Mouse (Mus musculus) embryo, embryonic 11.5 days (tissue): ENCODE measurements around the gene Wnt3a.
"Not testable (repeated sequence)": the region's sequence is repeated elsewhere in the genome, so short reads cannot be mapped to it uniquely, and the experiment has no call there.

Experiments used
- DNase-seq: peaks from one replicate; pipeline ENCODE4 v3.0.0-alpha.2; 2012; ENCODE audit warnings: low read depth, low spot score

Gene Wnt3a

GRCm38 (mm10) chr11:59308164-59308542, 17.6 kb upstream of the Wnt3a start:
- DNase-seq: no peak

- DNase-seq: peak; percentile 61
These were observed 17.0 kb upstream of the Wnt3a start for GRCm38 (mm10) chr11:59307422-59308163.

- no peak for DNase-seq
These were observed 16.2 kb upstream of the Wnt3a start, which contains the start of gene Wnt9a for GRCm38 (mm10) chr11:59306461-59307421. Wnt9a (plus strand) TSS chr11:59306928.

- DNase-seq: no peak
These were observed 15.3 kb upstream of the Wnt3a start for GRCm38 (mm10) chr11:59305821-59306215.

- DNase-seq: no peak
These were observed 14.7 kb upstream of the Wnt3a start for GRCm38 (mm10) chr11:59305008-59305820.

GRCm38 (mm10) chr11:59302700-59303569, 12.4 kb upstream of the Wnt3a start:
- peak; percentile 63 for DNase-seq

- DNase-seq: not testable (repeated sequence)
These were observed 10.5 kb upstream of the Wnt3a start for GRCm38 (mm10) chr11:59301053-59301452.

- DNase-seq: no peak
These were observed 9.6 kb upstream of the Wnt3a start for GRCm38 (mm10) chr11:59300185-59300584.

GRCm38 (mm10) chr11:59297941-59298340, 7.4 kb upstream of the Wnt3a start:
- no peak for DNase-seq

- no peak for DNase-seq
These were observed 3.1 kb upstream of the Wnt3a start for GRCm38 (mm10) chr11:59293616-59294015.

- no peak for DNase-seq
These were observed 846 bp downstream of the Wnt3a start for GRCm38 (mm10) chr11:59289706-59290105.

GRCm38 (mm10) chr11:59284146-59284545, 6.4 kb downstream of the Wnt3a start:
- DNase-seq: no peak

GRCm38 (mm10) chr11:59282933-59283332, 7.6 kb downstream of the Wnt3a start:
- no peak for DNase-seq

- DNase-seq: no peak
These were observed 8.4 kb downstream of the Wnt3a start for GRCm38 (mm10) chr11:59282111-59282510.

- DNase-seq: no peak
These were observed 12.5 kb downstream of the Wnt3a start for GRCm38 (mm10) chr11:59278047-59278446.

GRCm38 (mm10) chr11:59276877-59277276, 13.7 kb downstream of the Wnt3a start:
- DNase-seq: no peak

GRCm38 (mm10) chr11:59274184-59274583, 16.4 kb downstream of the Wnt3a start:
- DNase-seq: no peak

GRCm38 (mm10) chr11:59266727-59267126, 23.8 kb downstream of the Wnt3a start:
- DNase-seq: no peak

GRCm38 (mm10) chr11:59265154-59265813, 25.3 kb downstream of the Wnt3a start:
- no peak for DNase-seq

GRCm38 (mm10) chr11:59264593-59264992, 26.0 kb downstream of the Wnt3a start:
- DNase-seq: no peak
